Mouse (Mus musculus) MEL (cell line): ENCODE data around the gene Atrip. TPM values are rescaled to one million over a fixed set of nuclear protein-coding genes. Genes with fewer than 3 reads are reported as not detected.

Experiments
- DNase-seq: peaks from one replicate; pipeline ENCODE4 v3.0.0; 2011; ENCODE audit warnings: low read depth, low spot score
- H3K27ac ChIP-seq: 2 replicates; pipeline ENCODE4 v1.5.1; 2012; ENCODE audit warnings: low read depth, mild to moderate bottlenecking, control low read depth, low read length, moderate library complexity; ENCODE audit not compliant: control insufficient read depth
- H3K27me3 ChIP-seq, 2 experiments: fragments of 150-350 bp in 1 of 2; sonication (generic) in 1 of 2; 2 replicates each; pipeline ENCODE4 v1.6.1; 2012; ENCODE audit warnings: low read length in 2 of 2, mild to moderate bottlenecking in 2 of 2, improper control_type of control experiment in 1 of 2, moderate library complexity in 1 of 2; ENCODE audit not compliant: insufficient read depth in 2 of 2, control insufficient read depth in 1 of 2
- H3K36me3 ChIP-seq, 2 experiments: 2 replicates each; pipeline ENCODE4 v1.6.1; 2012 to 2014; ENCODE audit warnings: low read length in 2 of 2, improper control_type of control experiment in 1 of 2, inconsistent platforms in 1 of 2, mild to moderate bottlenecking in 1 of 2; ENCODE audit not compliant: insufficient read depth in 2 of 2, control insufficient read depth in 1 of 2
- H3K4me1 ChIP-seq, 2 experiments: fragments of 150-350 bp in 1 of 2; sonication (generic) in 1 of 2; 2 replicates each; pipeline ENCODE4 v1.6.1; 2012; ENCODE audit warnings: low read length in 2 of 2, improper control_type of control experiment in 1 of 2, mild to moderate bottlenecking in 1 of 2; ENCODE audit not compliant: insufficient read depth in 2 of 2, control insufficient read depth in 1 of 2
- H3K4me3 ChIP-seq, 2 experiments: fragments of 150-350 bp in 1 of 2; sonication (generic) in 1 of 2; 2 replicates each; pipeline ENCODE4 v1.5.1; 2012; ENCODE audit warnings: low read depth in 2 of 2, low read length in 2 of 2, mild to moderate bottlenecking in 2 of 2, moderate library complexity in 2 of 2, control low read depth in 1 of 2, improper control_type of control experiment in 1 of 2; ENCODE audit not compliant: control insufficient read depth in 1 of 2, insufficient read depth in 1 of 2
- H3K79me2 ChIP-seq: 2 replicates; pipeline ENCODE4 v1.6.1; 2012; ENCODE audit warnings: mild to moderate bottlenecking, low read length, moderate library complexity; ENCODE audit not compliant: control insufficient read depth, poor library complexity, insufficient read depth
- H3K9ac ChIP-seq: 2 replicates; pipeline ENCODE4 v1.6.1; 2012; ENCODE audit warnings: low read depth, mild to moderate bottlenecking, control low read depth, low read length, moderate library complexity; ENCODE audit not compliant: control insufficient read depth, poor library complexity, severe bottlenecking
- H3K9me3 ChIP-seq: fragments of 150-350 bp; sonication (generic); replicated peaks from 2 replicates; pipeline ENCODE4 v1.6.1; 2012; ENCODE audit warnings: mild to moderate bottlenecking, low read length, improper control_type of control experiment, moderate library complexity; ENCODE audit not compliant: insufficient read depth
- BHLHE40 ChIP-seq: IDR thresholded peaks from 2 replicates; pipeline ENCODE4 v1.6.1; 2012; ENCODE audit warnings: low read depth, mild to moderate bottlenecking, inconsistent platforms, low read length, improper control_type of control experiment, borderline replicate concordance
- CHD1 ChIP-seq: IDR thresholded peaks from 2 replicates; pipeline ENCODE4 v1.6.1; 2012; ENCODE audit warnings: low read depth, mild to moderate bottlenecking, inconsistent platforms, low read length, improper control_type of control experiment
- CTCF ChIP-seq, 3 experiments: IDR thresholded peaks in 2 of 3; conservative IDR thresholded peaks in 1 of 3; 2 replicates each; pipeline ENCODE4 v1.5.1; 2011 to 2012; ENCODE audit warnings: low read length in 3 of 3, low read depth in 2 of 3, mild to moderate bottlenecking in 2 of 3, improper control_type of control experiment in 1 of 3, inconsistent platforms in 1 of 3, mixed read lengths in 1 of 3, moderate library complexity in 1 of 3; ENCODE audit not compliant: control insufficient read depth in 1 of 3, insufficient read depth in 1 of 3, poor library complexity in 1 of 3, severe bottlenecking in 1 of 3
- GATA1 ChIP-seq: IDR thresholded peaks from 2 replicates; pipeline ENCODE4 v1.6.1; 2011; ENCODE audit warnings: low read depth, low read length, improper control_type of control experiment
- JUND ChIP-seq: IDR thresholded peaks from 2 replicates; pipeline ENCODE4 v1.6.1; 2011; ENCODE audit warnings: low read depth, mild to moderate bottlenecking, improper control_type of control experiment, low read length
- KAT2A ChIP-seq: conservative IDR thresholded peaks from 2 replicates; pipeline ENCODE4 v1.6.1; 2012; ENCODE audit warnings: low read depth, low read length, improper control_type of control experiment, inconsistent platforms
- MAFK ChIP-seq: IDR thresholded peaks from 2 replicates; pipeline ENCODE4 v1.6.1; 2011; ENCODE audit warnings: low read depth, mild to moderate bottlenecking, low read length, improper control_type of control experiment, borderline replicate concordance
- MAX ChIP-seq: IDR thresholded peaks from 2 replicates; pipeline ENCODE4 v1.6.1; 2011; ENCODE audit warnings: low read length, improper control_type of control experiment
- MEF2A ChIP-seq: IDR thresholded peaks from 2 replicates; pipeline ENCODE4 v1.6.1; 2014; ENCODE audit warnings: low read depth, mild to moderate bottlenecking, inconsistent platforms, low read length, improper control_type of control experiment; ENCODE audit not compliant: poor library complexity, insufficient replicate concordance, severe bottlenecking; ENCODE audit errors: extremely low read depth
- MYB ChIP-seq: IDR thresholded peaks from 2 replicates; pipeline ENCODE4 v1.6.1; 2011; ENCODE audit warnings: mild to moderate bottlenecking, low read depth, low read length, improper control_type of control experiment
- MYC ChIP-seq: IDR thresholded peaks from 2 replicates; pipeline ENCODE4 v1.6.1; 2011; ENCODE audit warnings: low read depth, mild to moderate bottlenecking, low read length, improper control_type of control experiment, moderate library complexity
- NELFE ChIP-seq: IDR thresholded peaks from 2 replicates; pipeline ENCODE4 v1.6.1; 2011; ENCODE audit warnings: low read depth, low read length, improper control_type of control experiment
- POLR2A ChIP-seq, 2 experiments: IDR thresholded peaks; 2 replicates each; pipeline ENCODE4 v1.6.1; 2011 to 2012; ENCODE audit warnings: low read length in 2 of 2, mild to moderate bottlenecking in 2 of 2, control low read depth in 1 of 2, improper control_type of control experiment in 1 of 2, low read depth in 1 of 2, moderate library complexity in 1 of 2; ENCODE audit not compliant: control insufficient read depth in 1 of 2, insufficient read depth in 1 of 2, poor library complexity in 1 of 2
- POLR2AphosphoS2 ChIP-seq: IDR thresholded peaks from 2 replicates; pipeline ENCODE4 v1.6.1; 2011; ENCODE audit warnings: low read length, improper control_type of control experiment
- POLR2AphosphoS5 ChIP-seq: IDR thresholded peaks from 2 replicates; pipeline ENCODE4 v1.6.1; 2012; ENCODE audit warnings: low read depth, borderline replicate concordance, mild to moderate bottlenecking, inconsistent platforms, low read length, moderate library complexity, mixed read lengths
- SMC3 ChIP-seq: IDR thresholded peaks from 2 replicates; pipeline ENCODE4 v1.6.1; 2011; ENCODE audit warnings: low read depth, low read length, improper control_type of control experiment
- TCF12 ChIP-seq: IDR thresholded peaks from 2 replicates; pipeline ENCODE4 v1.6.1; 2014; ENCODE audit warnings: low read depth, mild to moderate bottlenecking, inconsistent platforms, low read length, improper control_type of control experiment, moderate library complexity
- UBTF ChIP-seq: IDR thresholded peaks from 2 replicates; pipeline ENCODE4 v1.6.1; 2012; ENCODE audit warnings: low read depth, mild to moderate bottlenecking, inconsistent platforms, low read length, improper control_type of control experiment, moderate library complexity, borderline replicate concordance; ENCODE audit not compliant: insufficient read depth
- USF1 ChIP-seq: IDR thresholded peaks from 2 replicates; pipeline ENCODE4 v1.6.1; 2014; ENCODE audit warnings: low read depth, mild to moderate bottlenecking, inconsistent platforms, low read length, improper control_type of control experiment, moderate library complexity
- USF2 ChIP-seq, 2 experiments: IDR thresholded peaks; 2 replicates each; pipeline ENCODE4 v1.6.1; 2011 to 2012; ENCODE audit warnings: improper control_type of control experiment in 2 of 2, low read length in 2 of 2, borderline replicate concordance in 1 of 2, inconsistent platforms in 1 of 2, low read depth in 1 of 2, mild to moderate bottlenecking in 1 of 2; ENCODE audit not compliant: insufficient read depth in 1 of 2
- ZKSCAN1 ChIP-seq: IDR thresholded peaks from 2 replicates; pipeline ENCODE4 v1.6.1; 2012; ENCODE audit warnings: low read depth, mild to moderate bottlenecking, inconsistent platforms, low read length, improper control_type of control experiment, moderate library complexity
- ZNF384 ChIP-seq: IDR thresholded peaks from 2 replicates; pipeline ENCODE4 v1.6.1; 2012; ENCODE audit warnings: low read depth, mild to moderate bottlenecking, inconsistent platforms, low read length, improper control_type of control experiment
- polyA plus RNA-seq, 2 experiments: library from polyadenylated mRNA; stranded (reverse) in 1 of 2; unstranded in 1 of 2; fragments of >175 nt in 1 of 2; fragments of >200 nt in 1 of 2; gene quantifications; 2 replicates each; pipeline versions ENCODE4 v1.2.1 to v1.2.4; 2012; ENCODE audit warnings: low replicate concordance in 2 of 2, low read depth in 1 of 2; ENCODE audit not compliant: insufficient read length in 2 of 2, insufficient read depth in 1 of 2, missing spikeins in 1 of 2
- total RNA-seq: library from RNA; depleted of rRNA; stranded (reverse); fragments of 300-350 nt; gene quantifications from 2 replicates; pipeline ENCODE4 v1.2.3, GENCODE M21; 2012

Gene Atrip
- total and polyA plus RNA-seq, 3 experiments, result 18.4 to 35.3 TPM; not detected in 1

- no peaks in the 10 kb centered on the region for H3K36me3 ChIP-seq
- H3K79me2 ChIP-seq, result no peaks in the 10 kb centered on the region
- H3K27ac ChIP-seq, result no peak overlapping the region
- H3K9ac ChIP-seq, result no peak overlapping the region
- no peaks in the 10 kb centered on the region for H3K4me1 ChIP-seq
- H3K9me3 ChIP-seq, result no peaks in the 10 kb centered on the region
- no peak for DNase-seq
- TF ChIP-seq MAX (no peak), BHLHE40 (no peak), ZNF384 (no peak), NELFE (no peak), UBTF (no peak), MYB (no peak), POLR2AphosphoS2 (no peak), CTCF (IDR thresholded peaks at IDR 0.05 in 2 of 3, conservative IDR thresholded peaks at IDR 0.05 in 1 of 3; ENCODE audit: control insufficient read depth in 1 of 3, insufficient read depth in 1 of 3, low read depth in 2 of 3, low read length in 3 of 3, poor library complexity in 1 of 3, severe bottlenecking in 1 of 3) (no peak), CHD1 (no peak), MYC (no peak), TCF12 (no peak), POLR2AphosphoS5 (no peak), USF2 (IDR thresholded peaks at IDR 0.05; ENCODE audit: borderline replicate concordance in 1 of 2, insufficient read depth in 1 of 2, low read depth in 1 of 2, low read length in 2 of 2) (no peak)
- H3K4me3 ChIP-seq, result no peak overlapping the region
- H3K27me3 ChIP-seq, result no peaks in the 10 kb centered on the region
Observed at GRCm38 (mm10) chr9:109098969-109099368, 25.0 kb upstream of the Atrip start.

- Histone ChIP-seq H3K27ac (no peak overlapping the region), H3K79me2 (no peaks in the 10 kb centered on the region), H3K36me3 (no peaks in the 10 kb centered on the region), H3K9me3 (no peaks in the 10 kb centered on the region), H3K4me1 (no peaks in the 10 kb centered on the region), H3K4me3 (no peak overlapping the region), H3K9ac (no peak overlapping the region), H3K27me3 (no peaks in the 10 kb centered on the region)
- no peak for DNase-seq
- TF ChIP-seq POLR2A (IDR thresholded peaks at IDR 0.05; ENCODE audit: control insufficient read depth in 1 of 2, insufficient read depth in 1 of 2, low read depth in 1 of 2, low read length in 2 of 2, poor library complexity in 1 of 2), result no peak
- no peak for TF ChIP-seq MAX
- no peak for TF ChIP-seq MAFK
- TF ChIP-seq GATA1, result no peak
- TF ChIP-seq BHLHE40, result no peak
- TF ChIP-seq CTCF (IDR thresholded peaks at IDR 0.05 in 2 of 3, conservative IDR thresholded peaks at IDR 0.05 in 1 of 3; ENCODE audit: control insufficient read depth in 1 of 3, insufficient read depth in 1 of 3, low read depth in 2 of 3, low read length in 3 of 3, poor library complexity in 1 of 3, severe bottlenecking in 1 of 3), result no peak
- TF ChIP-seq KAT2A, result no peak
- no peak for TF ChIP-seq MEF2A
- no peak for TF ChIP-seq JUND
- no peak for TF ChIP-seq USF1
- TF ChIP-seq MYC, result no peak
- TF ChIP-seq MYB, result no peak
- no peak for TF ChIP-seq ZKSCAN1
- no peak for TF ChIP-seq SMC3
Observed at GRCm38 (mm10) chr9:109098366-109098765, 24.4 kb upstream of the Atrip start.
